Mouse (Mus musculus): ENCODE measurements around the gene Pla2g4a.

- no peak for TF ChIP-seq CTCF (IDR thresholded peaks at IDR 0.05; ENCODE audit: low read depth)
- no peak for TF ChIP-seq EP300 (IDR thresholded peaks at IDR 0.05; ENCODE audit: low read depth)
Measured at GRCm38 (mm10) chr1:149862181-149862580, 98.9 kb downstream of the Pla2g4a start.
